Mouse (Mus musculus): ENCODE measurements around the gene Zfp473.
"Not testable (repeated sequence)": the region's sequence is repeated elsewhere in the genome, so short reads cannot be mapped to it uniquely, and the experiment has no call there.

Zfp473 gene

GRCm38 (mm10) chr7:44750950-44751349 lies at the start of gene Zfp473:
TSS of gene Zfp473 (minus strand) at chr7:44751050.
- DNase-seq (ENCODE audit: extremely low spot score, low read depth, low spot score): not testable (repeated sequence)

- DNase-seq (ENCODE audit: extremely low spot score, low read depth, low spot score): no peak
Measured at GRCm38 (mm10) chr7:44792781-44793180, 41.9 kb upstream of the Zfp473 start.

- DNase-seq (ENCODE audit: extremely low spot score, low read depth, low spot score): no peak
Measured at GRCm38 (mm10) chr7:44790066-44790465, 39.2 kb upstream of the Zfp473 start.

GRCm38 (mm10) chr7:44789531-44789930 lies 38.7 kb upstream of the Zfp473 start:
- no peak for DNase-seq (ENCODE audit: extremely low spot score, low read depth, low spot score)

GRCm38 (mm10) chr7:44780101-44780500 lies 29.3 kb upstream of the Zfp473 start:
- DNase-seq (ENCODE audit: extremely low spot score, low read depth, low spot score): no peak

- DNase-seq (ENCODE audit: extremely low spot score, low read depth, low spot score): no peak
Measured at GRCm38 (mm10) chr7:44776849-44777498, 26.1 kb upstream of the Zfp473 start.

GRCm38 (mm10) chr7:44772591-44773204 lies 21.8 kb upstream of the Zfp473 start:
- DNase-seq (ENCODE audit: extremely low spot score, low read depth, low spot score): no peak

- DNase-seq (ENCODE audit: extremely low spot score, low read depth, low spot score): peak; percentile 90
Measured at GRCm38 (mm10) chr7:44770046-44770578, 19.3 kb upstream of the Zfp473 start.

- DNase-seq (ENCODE audit: extremely low spot score, low read depth, low spot score): no peak
Measured at GRCm38 (mm10) chr7:44768129-44768528, 17.3 kb upstream of the Zfp473 start.

GRCm38 (mm10) chr7:44760366-44760765 lies 9.5 kb upstream of the Zfp473 start:
- no peak for DNase-seq (ENCODE audit: extremely low spot score, low read depth, low spot score)

- no peak for DNase-seq (ENCODE audit: extremely low spot score, low read depth, low spot score)
Measured at GRCm38 (mm10) chr7:44757164-44757563, 6.3 kb upstream of the Zfp473 start.

GRCm38 (mm10) chr7:44748101-44749044 lies 2.5 kb downstream of the Zfp473 start, which contains the start of gene Vrk3:
TSS of gene Vrk3 (plus strand) at chr7:44748413.
- peak; percentile 94 for DNase-seq (ENCODE audit: extremely low spot score, low read depth, low spot score)

GRCm38 (mm10) chr7:44747115-44747514 lies 3.7 kb downstream of the Zfp473 start:
- DNase-seq (ENCODE audit: extremely low spot score, low read depth, low spot score): no peak

GRCm38 (mm10) chr7:44745076-44745475 lies 5.8 kb downstream of the Zfp473 start:
- DNase-seq (ENCODE audit: extremely low spot score, low read depth, low spot score): peak; percentile 33

GRCm38 (mm10) chr7:44744270-44744669 lies 6.6 kb downstream of the Zfp473 start:
- DNase-seq (ENCODE audit: extremely low spot score, low read depth, low spot score): no peak

- DNase-seq (ENCODE audit: extremely low spot score, low read depth, low spot score): no peak
Measured at GRCm38 (mm10) chr7:44741361-44741760, 9.5 kb downstream of the Zfp473 start.

- DNase-seq (ENCODE audit: extremely low spot score, low read depth, low spot score): no peak
Measured at GRCm38 (mm10) chr7:44733723-44734122, 17.1 kb downstream of the Zfp473 start.

GRCm38 (mm10) chr7:44728082-44728975 lies 22.5 kb downstream of the Zfp473 start:
- no peak for DNase-seq (ENCODE audit: extremely low spot score, low read depth, low spot score)

GRCm38 (mm10) chr7:44727151-44727550 lies 23.7 kb downstream of the Zfp473 start:
- DNase-seq (ENCODE audit: extremely low spot score, low read depth, low spot score): no peak

GRCm38 (mm10) chr7:44726343-44726742 lies 24.5 kb downstream of the Zfp473 start:
- DNase-seq (ENCODE audit: extremely low spot score, low read depth, low spot score): no peak
